9 mouse cellular contexts compared by ENCODE assay signal in the genomic region with DNA sequence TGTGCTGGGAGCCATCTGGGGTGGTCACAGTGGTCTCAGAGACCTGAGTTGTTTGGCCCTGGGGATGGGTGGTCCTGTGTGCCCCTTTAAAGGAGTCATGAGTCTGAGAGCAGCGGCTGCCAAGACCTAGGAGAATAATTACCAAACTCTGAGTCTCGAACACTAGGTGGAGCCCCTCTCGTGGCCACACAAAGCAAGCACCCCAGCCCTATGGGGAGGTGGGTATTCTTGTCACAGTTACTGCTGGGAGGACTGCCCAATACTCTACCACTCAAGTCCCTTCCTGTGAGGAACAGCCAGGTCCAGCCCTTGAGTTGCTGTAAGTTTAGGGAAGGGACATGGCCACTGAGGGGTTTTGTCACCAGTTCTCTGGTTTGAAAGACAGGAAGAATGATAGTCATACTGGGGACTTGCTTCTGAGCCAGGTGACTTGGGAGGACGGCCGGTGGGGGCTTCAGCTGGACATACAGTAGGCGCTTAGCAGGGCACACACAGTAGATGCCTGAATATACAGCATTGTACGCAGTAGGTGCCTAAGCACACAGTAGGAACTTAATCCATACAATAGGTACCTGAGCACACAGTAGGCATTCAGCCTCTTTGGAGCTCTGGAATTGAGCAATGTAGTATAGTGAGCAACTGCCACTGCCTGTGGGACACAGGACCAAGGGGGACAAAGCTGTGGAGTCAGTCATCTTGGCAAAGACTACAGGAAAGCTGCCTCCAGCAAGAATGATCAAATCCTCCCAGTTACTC. TPM values are rescaled to one million over a fixed set of nuclear protein-coding genes. Genes with fewer than 3 reads are reported as not detected.
DNase-seq lines count a peak whose midpoint lies in the region; ATAC-seq and TF ChIP-seq lines count a peak whose summit lies in the region.
"Had no signal": no experiment of that assay in that cellular context is flagged by ENCODE, and none has a peak within 500 bp of the region (broad histone marks: within the 10 kb centered on the region; RNA-seq: fewer than 3 reads in every experiment).

No protein-coding gene starts in this region.

- TF ChIP-seq CTCF in cerebellum, adult 2 months (IDR thresholded peaks at IDR 0.05; ENCODE audit: borderline replicate concordance, insufficient read depth, low read depth, low read length), result peak; percentile 45; the same call in 1 of the 2 replicates

- no peak for TF ChIP-seq POLR2A in cerebellum, adult 2 months (IDR thresholded peaks at IDR 0.05; ENCODE audit: borderline replicate concordance, insufficient read depth, low read length)

- H3K36me3 ChIP-seq in embryonic facial prominence, embryonic 12.5 days, result no peaks in the 10 kb centered on the region
- no peaks in the 10 kb centered on the region for H3K36me3 ChIP-seq in hindbrain, embryonic 15.5 days
- H3K36me3 ChIP-seq in neural tube, embryonic 15.5 days, result no peaks in the 10 kb centered on the region
- H3K36me3 ChIP-seq: heart, embryonic 13.5 days had no signal

- peak in 1 of 2 experiments; percentile 20 for DNase-seq in cerebellum, adult 2 months
- no peak for DNase-seq in cerebellum, adult 9-11 months
- DNase-seq in A20 (ENCODE audit: low read depth, low spot score), result peak; percentile 62
- DNase-seq in left cerebral cortex, postnatal 4 days, result peak; percentile 60
- no peak for DNase-seq in spleen, postnatal 10 days (ENCODE audit: low spot score in 2 of 2)

- no peak overlapping the region for H3K4me3 ChIP-seq in cerebellum, adult 2 months (replicated peaks; ENCODE audit: insufficient read depth, low read depth, low read length)
- H3K4me3 ChIP-seq in embryonic facial prominence, embryonic 12.5 days, result no peak overlapping the region
- H3K4me3 ChIP-seq in hindbrain, embryonic 15.5 days, result no peak overlapping the region
- H3K4me3 ChIP-seq in neural tube, embryonic 15.5 days (replicated peaks), result no peak overlapping the region
- H3K4me3 ChIP-seq: heart, embryonic 13.5 days had no signal

- H3K4me1 ChIP-seq in cerebellum, adult 2 months (ENCODE audit: control insufficient read depth, insufficient read depth, low read length), result no peaks in the 10 kb centered on the region
- peaks cover 4% of the 10 kb centered on the region for H3K4me1 ChIP-seq in embryonic facial prominence, embryonic 12.5 days
- H3K4me1 ChIP-seq in hindbrain, embryonic 15.5 days (replicated peaks), result peaks cover 6% of the 10 kb centered on the region
- peaks cover 12% of the 10 kb centered on the region for H3K4me1 ChIP-seq in neural tube, embryonic 15.5 days

- H3K4me2 ChIP-seq in embryonic facial prominence, embryonic 12.5 days (replicated peaks), result no peak overlapping the region
- no peak overlapping the region for H3K4me2 ChIP-seq in hindbrain, embryonic 15.5 days
- no peak overlapping the region for H3K4me2 ChIP-seq in neural tube, embryonic 15.5 days
- H3K4me2 ChIP-seq: heart, embryonic 13.5 days had no signal

- H3K27ac ChIP-seq in cerebellum, adult 2 months (ENCODE audit: insufficient read depth, low read length), result no peak overlapping the region
- H3K27ac ChIP-seq in embryonic facial prominence, embryonic 12.5 days, result no peak overlapping the region
- H3K27ac ChIP-seq in hindbrain, embryonic 15.5 days (replicated peaks), result no peak overlapping the region
- H3K27ac ChIP-seq in neural tube, embryonic 15.5 days (replicated peaks), result no peak overlapping the region
- H3K27ac ChIP-seq: heart, embryonic 13.5 days had no signal

- no peak overlapping the region for H3K9ac ChIP-seq in embryonic facial prominence, embryonic 12.5 days
- no peak overlapping the region for H3K9ac ChIP-seq in hindbrain, embryonic 15.5 days
- H3K9ac ChIP-seq in neural tube, embryonic 15.5 days (replicated peaks), result no peak overlapping the region
- H3K9ac ChIP-seq: heart, embryonic 13.5 days had no signal

- H3K9me3 ChIP-seq in embryonic facial prominence, embryonic 12.5 days, result no peaks in the 10 kb centered on the region
- no peaks in the 10 kb centered on the region for H3K9me3 ChIP-seq in hindbrain, embryonic 15.5 days
- no peaks in the 10 kb centered on the region for H3K9me3 ChIP-seq in neural tube, embryonic 15.5 days (replicated peaks)
- H3K9me3 ChIP-seq: heart, embryonic 13.5 days had no signal

- intact Hi-C loops in left cerebral cortex, postnatal 4 days (cut with DNase I), result no loop called here

- no peaks in the 10 kb centered on the region for H3K27me3 ChIP-seq in cerebellum, adult 2 months (ENCODE audit: control insufficient read depth, insufficient read depth, low read length)
- H3K27me3 ChIP-seq in embryonic facial prominence, embryonic 12.5 days, result 0 out of 2 replicates have a peak, but pooled peaks cover 4% of the 10 kb centered on the region
- H3K27me3 ChIP-seq in hindbrain, embryonic 15.5 days, result peaks cover 4% of the 10 kb centered on the region; the same call in 1 of the 2 replicates
- H3K27me3 ChIP-seq in neural tube, embryonic 15.5 days (replicated peaks), result no peaks in the 10 kb centered on the region
- H3K27me3 ChIP-seq: heart, embryonic 13.5 days had no signal

- ATAC-seq in embryonic facial prominence, embryonic 12.5 days (ENCODE audit: insufficient number of reproducible peaks, insufficient read depth, low FRiP score, low TSS enrichment), result 0 out of 2 replicates have a peak, but pooled peaks have one; percentile 44
- peak; percentile 53; the same call in 1 of the 2 replicates for ATAC-seq in hindbrain, embryonic 15.5 days (ENCODE audit: low FRiP score, low read depth)
- peak; percentile 30; the same call in 1 of the 2 replicates for ATAC-seq in neural tube, embryonic 15.5 days (ENCODE audit: low FRiP score)

- WGBS in cerebellum, adult 2 months, result 40% methylated on average over 7 of the region's 7 CpGs
- 46% methylated on average over 7 of the region's 7 CpGs for WGBS in embryonic facial prominence, embryonic 12.5 days
- WGBS in hindbrain, embryonic 15.5 days, result 51% methylated on average over 7 of the region's 7 CpGs
- WGBS in neural tube, embryonic 15.5 days, result 44% methylated on average over 7 of the region's 7 CpGs

RNA-seq across cellular contexts. Expression of a gene that starts 25.9 kb away (rescaled TPM):
- polyA plus RNA-seq in cerebellum, adult 2 months (2012; rRNA removed), result 50.1 and 50.2 TPM in 2 replicates
- 40.7 and 43.3 TPM in 2 replicates for polyA plus RNA-seq in embryonic facial prominence, embryonic 12.5 days (2016; fragmentation: Nextera tagmentation; extraction: Ambion mirVana)
- polyA plus RNA-seq in hindbrain, embryonic 15.5 days (2015; fragmentation: Nextera tagmentation; extraction: Ambion mirVana), result 31.4 and 32.7 TPM in 2 replicates
- total RNA-seq in left cerebral cortex, postnatal 4 days (2021), result 10 to 100 TPM; 15.2 to 17.6 TPM
- 27.7 and 29.7 TPM in 2 replicates for polyA plus RNA-seq in neural tube, embryonic 15.5 days (2015; fragmentation: Nextera tagmentation; extraction: Ambion mirVana)

RNA-seq across cellular contexts. Expression of a gene that starts 26.1 kb away (rescaled TPM):
- 9.2 and 9.8 TPM in 2 replicates for polyA plus RNA-seq in cerebellum, adult 2 months (2012; rRNA removed)
- 227 and 249 TPM in 2 replicates for polyA plus RNA-seq in embryonic facial prominence, embryonic 12.5 days (2016; fragmentation: Nextera tagmentation; extraction: Ambion mirVana)
- 40.9 and 48.9 TPM in 2 replicates for polyA plus RNA-seq in hindbrain, embryonic 15.5 days (2015; fragmentation: Nextera tagmentation; extraction: Ambion mirVana)
- 10 to 100 TPM; 14.9 to 15.3 TPM for total RNA-seq in left cerebral cortex, postnatal 4 days (2021)
- polyA plus RNA-seq in neural tube, embryonic 15.5 days (2015; fragmentation: Nextera tagmentation; extraction: Ambion mirVana), result 27.5 and 61.7 TPM in 2 replicates

RNA-seq across cellular contexts. Expression of a gene that starts 31.7 kb away (rescaled TPM):
- polyA plus RNA-seq in cerebellum, adult 2 months (2012; rRNA removed), result 39.4 and 41.8 TPM in 2 replicates
- polyA plus RNA-seq in embryonic facial prominence, embryonic 12.5 days (2016; fragmentation: Nextera tagmentation; extraction: Ambion mirVana), result 265 and 270 TPM in 2 replicates
- polyA plus RNA-seq in hindbrain, embryonic 15.5 days (2015; fragmentation: Nextera tagmentation; extraction: Ambion mirVana), result 118 and 127 TPM in 2 replicates
- total RNA-seq in left cerebral cortex, postnatal 4 days (2021), result 10 to 100 TPM; 36.1 to 39.2 TPM
- 120 and 157 TPM in 2 replicates for polyA plus RNA-seq in neural tube, embryonic 15.5 days (2015; fragmentation: Nextera tagmentation; extraction: Ambion mirVana)

RNA-seq across cellular contexts. Expression of a gene that starts 37.4 kb away (rescaled TPM):
- polyA plus RNA-seq in cerebellum, adult 2 months (2012; rRNA removed), result 128 and 147 TPM in 2 replicates
- 13.4 and 19.5 TPM in 2 replicates for polyA plus RNA-seq in embryonic facial prominence, embryonic 12.5 days (2016; fragmentation: Nextera tagmentation; extraction: Ambion mirVana)
- polyA plus RNA-seq in hindbrain, embryonic 15.5 days (2015; fragmentation: Nextera tagmentation; extraction: Ambion mirVana), result 39.4 and 40.5 TPM in 2 replicates
- total RNA-seq in left cerebral cortex, postnatal 4 days (2021), result 10 to 100 TPM; 59.3 to 59.7 TPM
- 36.0 and 43.6 TPM in 2 replicates for polyA plus RNA-seq in neural tube, embryonic 15.5 days (2015; fragmentation: Nextera tagmentation; extraction: Ambion mirVana)

RNA-seq across cellular contexts. Expression of a gene that starts 54.4 kb away (rescaled TPM):
- polyA plus RNA-seq in cerebellum, adult 2 months (2012; rRNA removed), result 0.93 and 1.1 TPM in 2 replicates
- 0.38 and 0.83 TPM in 2 replicates for polyA plus RNA-seq in embryonic facial prominence, embryonic 12.5 days (2016; fragmentation: Nextera tagmentation; extraction: Ambion mirVana)
- polyA plus RNA-seq in hindbrain, embryonic 15.5 days (2015; fragmentation: Nextera tagmentation; extraction: Ambion mirVana), result 0.47 and 0.64 TPM in 2 replicates
- total RNA-seq in left cerebral cortex, postnatal 4 days (2021), result under 1 TPM; 0.20 to 0.86 TPM
- 0.59 and 0.83 TPM in 2 replicates for polyA plus RNA-seq in neural tube, embryonic 15.5 days (2015; fragmentation: Nextera tagmentation; extraction: Ambion mirVana)

Comparison
In these comparisons a context has a peak if more than half of its experiments do, and no peak if none do; other contexts are left out.
1. DNase-seq: peak in A20 (single experiment) and left cerebral cortex, postnatal 4 days (single experiment); none in cerebellum, adult 9-11 months (single experiment) and spleen, postnatal 10 days (0 of 2).
2. Peak in every context shown above with its lines, with median percentiles within 50 percentile points of each other: ATAC-seq.